Mouse (Mus musculus) spleen, postnatal 14 days (tissue): ENCODE results near the gene Dyrk1b.
"Not testable (repeated sequence)": the region's sequence is repeated elsewhere in the genome, so short reads cannot be mapped to it uniquely, and the experiment has no call there.

Experiments used
- DNase-seq, 2 experiments: peaks; one replicate each; pipeline ENCODE4 v3.0.0; 2021 to 2022; ENCODE audit warnings: low spot score in 2 of 2

Gene Dyrk1b

DNA sequence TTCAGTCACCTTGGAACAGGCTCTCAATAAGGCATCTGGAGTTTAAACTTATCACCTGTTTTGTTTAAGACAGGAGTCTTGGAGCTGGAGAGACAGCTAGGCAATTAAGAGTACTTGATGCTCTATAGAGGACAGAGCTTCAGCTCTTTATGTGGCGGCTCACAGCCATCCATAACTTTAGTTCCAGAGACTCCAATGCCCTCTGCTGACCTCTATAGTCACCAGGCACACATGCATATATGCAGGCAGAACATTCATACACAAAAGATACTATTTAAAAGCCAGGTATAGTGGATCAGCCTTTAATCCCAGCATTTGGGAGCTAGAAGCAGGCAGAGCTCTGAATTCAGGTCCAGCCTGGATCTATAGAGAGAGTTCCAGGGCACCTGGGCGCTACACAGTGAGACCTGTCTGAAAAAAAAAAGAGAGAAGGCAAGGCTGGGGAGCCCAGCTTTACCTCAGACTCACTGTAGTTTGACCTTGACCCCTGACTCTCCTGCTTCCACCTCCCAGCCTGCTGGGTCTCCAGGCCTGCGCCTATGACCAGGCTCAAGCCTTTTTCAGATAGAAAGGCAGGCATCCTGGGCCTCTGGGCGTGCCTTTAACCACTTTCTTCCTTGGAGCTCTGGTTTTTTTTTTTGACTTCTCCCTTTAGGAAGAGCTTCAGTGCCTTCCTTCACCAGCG lies 16.3 kb downstream of the Dyrk1b start:
- DNase-seq = no peak

DNA sequence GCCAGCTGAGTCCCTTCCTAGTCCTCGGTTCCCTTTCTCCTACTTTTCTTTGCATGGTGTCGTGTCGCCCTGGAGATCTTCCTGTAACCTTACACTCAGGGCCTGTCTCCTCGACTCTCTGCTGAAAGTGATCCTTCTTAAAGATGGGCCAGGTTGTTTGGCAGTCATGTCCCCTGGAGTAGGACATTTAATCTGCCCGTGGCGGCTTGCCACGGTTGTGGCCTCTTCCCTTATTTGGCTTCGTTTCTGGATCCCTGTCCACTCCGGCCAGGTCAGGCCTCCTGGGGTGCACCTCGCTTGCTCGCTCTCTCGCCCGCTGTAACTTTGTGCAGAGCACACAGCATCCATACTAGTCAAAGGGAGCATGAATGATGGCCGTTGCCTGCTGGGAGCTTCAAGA lies 17.3 kb downstream of the Dyrk1b start:
- no peak for DNase-seq

DNA sequence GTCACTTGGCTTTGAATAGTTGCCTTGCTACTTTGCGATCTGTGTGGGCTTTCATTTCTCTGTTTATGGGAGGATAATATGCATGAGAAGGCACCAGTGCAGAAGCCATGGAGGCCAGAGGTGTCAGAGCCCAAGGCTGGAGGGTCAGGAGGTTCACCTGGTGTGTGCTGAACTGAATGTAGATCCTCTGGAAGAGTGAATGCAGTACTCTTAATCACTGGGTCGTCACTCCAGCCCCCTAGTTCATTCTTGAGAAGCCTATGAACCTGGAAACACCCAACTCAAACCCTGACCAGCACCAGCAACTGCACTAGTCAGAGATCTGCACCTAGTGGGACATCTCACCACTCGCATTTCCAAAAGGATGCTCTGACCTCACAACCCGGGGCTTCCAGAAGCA lies 19.8 kb downstream of the Dyrk1b start:
- DNase-seq = no peak

DNA sequence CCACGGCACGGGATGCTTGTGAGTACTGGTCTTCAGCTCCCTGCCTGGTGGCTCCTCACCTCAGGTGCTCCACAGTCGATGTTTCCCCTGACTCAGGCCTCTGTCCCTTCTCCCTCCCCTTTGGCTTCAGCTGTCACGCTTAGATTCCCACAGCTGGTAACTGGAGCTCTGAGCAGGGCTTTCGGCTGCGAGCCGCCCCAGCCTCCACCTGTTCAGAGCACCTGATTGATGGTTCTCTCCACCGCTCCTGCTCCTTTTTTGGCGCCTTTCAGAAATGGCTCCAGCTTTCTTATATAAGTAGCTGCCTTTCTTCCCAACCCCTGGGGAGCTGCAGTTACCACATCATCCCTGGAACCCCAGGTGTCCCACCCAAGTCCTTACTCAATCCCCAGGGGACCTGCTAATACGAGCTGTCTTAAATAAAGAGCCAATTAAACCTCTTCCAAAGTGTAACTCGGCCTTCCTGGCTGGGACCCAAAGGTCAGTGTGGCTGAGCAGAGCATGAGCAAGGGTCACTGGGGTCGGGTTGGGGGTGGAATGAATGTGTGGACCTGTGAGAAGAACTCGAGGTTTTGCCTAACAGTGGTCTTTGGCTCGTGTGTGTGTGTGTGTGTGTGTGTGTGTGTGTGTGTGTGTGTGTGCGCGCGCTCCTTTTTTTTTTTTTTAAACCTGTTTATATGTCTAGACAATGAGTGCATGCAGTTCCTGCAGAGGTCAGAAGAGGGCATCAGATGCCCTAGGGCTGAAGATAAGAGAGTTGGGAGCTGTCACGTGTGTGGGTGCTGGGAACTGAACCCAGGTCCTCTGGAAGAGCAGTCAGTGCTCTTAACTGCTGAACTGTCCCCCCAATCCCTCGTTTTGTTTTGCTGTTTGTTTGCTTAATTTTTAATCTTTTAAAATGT lies 24.2 kb downstream of the Dyrk1b start:
- no peak for DNase-seq

DNA sequence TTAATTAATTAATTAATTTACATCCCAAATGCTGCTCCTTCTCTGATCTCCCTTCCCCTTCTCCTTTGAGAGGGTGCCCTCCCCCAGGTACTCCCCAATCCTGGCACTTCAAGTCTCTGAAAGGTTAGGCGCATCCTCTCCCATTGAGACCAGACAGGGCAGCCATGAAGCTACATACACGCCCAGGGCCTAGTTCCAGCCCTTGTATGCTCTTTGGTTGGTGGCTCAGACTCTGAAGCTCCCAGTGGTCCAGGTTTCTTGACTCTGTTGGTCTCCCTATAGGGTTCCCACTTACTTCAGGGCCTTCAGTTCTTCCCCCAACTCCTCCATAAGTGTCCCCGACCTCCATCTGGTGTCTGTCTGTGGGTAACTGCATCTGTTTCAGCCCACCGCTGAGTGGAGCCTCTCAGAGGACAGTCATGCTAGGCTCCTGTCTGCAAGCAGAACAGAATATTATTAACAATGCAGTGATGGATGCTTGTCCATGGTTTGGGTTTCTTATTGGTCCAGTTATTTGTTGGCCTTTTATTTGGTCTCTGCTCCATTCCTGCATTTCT lies 26.9 kb downstream of the Dyrk1b start:
- DNase-seq = no peak

DNA sequence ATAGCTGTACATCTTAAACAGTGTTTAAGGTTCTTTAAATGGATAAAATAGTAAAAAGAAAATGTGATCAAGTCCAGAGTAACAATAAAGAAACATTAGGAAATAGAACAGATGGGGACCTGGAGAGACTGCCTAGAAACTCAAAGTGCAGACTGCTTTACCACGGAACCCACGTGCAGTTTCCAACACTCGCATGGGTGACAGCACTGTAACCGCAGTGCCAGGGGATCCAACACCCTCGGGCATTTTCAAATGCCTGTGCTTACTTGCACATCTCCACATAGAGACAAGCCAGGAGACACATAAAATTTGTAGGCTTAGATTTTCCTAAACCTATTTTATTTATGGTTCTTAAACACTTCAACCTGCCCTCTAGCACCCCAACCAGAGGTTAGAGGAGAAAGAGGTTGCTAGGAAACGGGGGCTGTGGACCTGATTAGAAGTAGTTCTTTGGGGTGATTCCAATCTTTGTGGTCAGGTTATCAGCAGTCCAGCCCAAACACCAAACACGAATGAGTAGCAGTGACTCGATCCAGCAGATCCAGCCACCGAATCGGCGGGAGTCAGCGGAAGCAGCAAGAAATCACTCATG lies 29.2 kb downstream of the Dyrk1b start:
- DNase-seq = no peak

DNA sequence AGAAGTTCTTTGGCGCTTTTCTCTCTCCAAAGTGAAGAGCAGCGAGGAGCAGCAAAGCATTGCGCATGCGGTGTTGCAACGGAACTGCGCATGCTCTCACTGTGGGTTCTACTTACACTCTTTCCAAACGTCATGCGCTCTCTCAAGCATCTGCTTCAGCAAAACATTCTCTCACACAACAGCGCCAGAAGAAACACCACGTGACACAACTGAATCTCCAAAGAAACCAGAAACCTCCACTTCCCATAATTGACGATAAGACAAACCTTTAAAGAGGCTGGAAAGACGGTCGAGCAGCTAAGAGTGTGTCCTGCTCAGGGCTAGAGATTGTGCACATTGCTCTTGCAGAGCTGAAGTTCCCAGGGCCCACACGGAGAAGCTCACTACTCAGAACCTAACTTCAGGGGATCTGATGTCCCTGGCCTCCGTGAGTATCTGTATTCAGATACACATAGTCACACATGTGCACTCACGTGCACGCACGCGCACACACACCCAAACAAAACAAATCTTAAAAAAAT lies 29.8 kb downstream of the Dyrk1b start:
- DNase-seq = no peak

DNA sequence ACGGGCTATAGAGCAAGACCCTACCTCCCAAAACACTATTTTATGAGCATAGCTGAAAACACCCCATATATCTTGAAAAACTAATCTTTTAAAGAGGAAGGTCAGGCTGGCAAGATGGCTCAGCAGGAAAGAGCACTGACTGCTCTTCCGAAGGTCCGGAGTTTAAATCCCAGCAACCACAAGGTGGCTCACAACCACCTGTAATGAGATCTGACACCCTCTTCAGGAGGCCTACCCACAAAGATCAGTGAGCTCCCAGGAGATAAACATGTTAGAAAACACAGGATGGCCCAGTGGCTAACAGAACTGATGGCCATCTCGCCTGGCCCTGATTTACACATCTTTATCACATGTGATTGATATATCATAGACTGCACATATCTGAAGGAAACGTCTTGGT lies 31.5 kb downstream of the Dyrk1b start:
- no peak for DNase-seq

DNA sequence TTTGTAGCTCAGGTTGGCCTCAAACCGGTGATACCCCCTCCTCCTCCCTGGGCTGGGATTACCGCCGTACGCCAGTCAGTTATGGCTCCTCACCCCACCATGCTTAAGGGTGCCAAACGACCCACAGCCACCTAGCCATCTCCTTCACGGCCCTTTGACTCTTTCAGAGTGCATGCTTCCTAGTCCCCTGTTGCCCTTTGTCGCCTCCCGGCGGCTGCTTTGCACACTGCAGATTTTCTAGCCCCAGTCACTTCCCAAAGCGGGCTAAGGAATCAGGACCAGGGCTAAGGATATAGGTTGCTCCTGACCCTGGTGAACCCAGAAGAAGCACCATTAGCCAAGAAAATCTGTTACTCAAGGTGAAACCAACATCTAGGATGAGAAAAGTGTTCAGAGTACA lies 34.9 kb downstream of the Dyrk1b start:
- peak in 1 of 2 experiments; percentile 43 for DNase-seq

DNA sequence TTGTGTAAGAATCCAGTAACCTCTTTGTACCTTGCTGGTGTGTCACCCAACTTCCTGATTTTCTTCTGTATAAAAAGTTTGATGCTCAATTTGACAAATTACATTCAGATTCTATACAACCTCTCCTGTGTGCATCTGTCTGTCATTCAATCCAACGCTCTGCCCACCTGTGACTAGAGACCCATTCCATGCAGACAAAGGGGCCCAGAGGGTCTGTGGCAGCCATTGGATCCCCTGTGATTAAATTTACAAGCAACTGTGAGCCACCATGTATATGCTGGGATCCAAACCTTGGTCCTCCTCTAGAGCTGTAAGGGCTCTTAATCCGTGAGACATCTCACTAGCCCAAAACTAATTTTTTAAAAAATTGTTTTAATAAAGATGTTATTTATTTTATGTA lies 36.7 kb downstream of the Dyrk1b start:
- DNase-seq = not testable (repeated sequence)

DNA sequence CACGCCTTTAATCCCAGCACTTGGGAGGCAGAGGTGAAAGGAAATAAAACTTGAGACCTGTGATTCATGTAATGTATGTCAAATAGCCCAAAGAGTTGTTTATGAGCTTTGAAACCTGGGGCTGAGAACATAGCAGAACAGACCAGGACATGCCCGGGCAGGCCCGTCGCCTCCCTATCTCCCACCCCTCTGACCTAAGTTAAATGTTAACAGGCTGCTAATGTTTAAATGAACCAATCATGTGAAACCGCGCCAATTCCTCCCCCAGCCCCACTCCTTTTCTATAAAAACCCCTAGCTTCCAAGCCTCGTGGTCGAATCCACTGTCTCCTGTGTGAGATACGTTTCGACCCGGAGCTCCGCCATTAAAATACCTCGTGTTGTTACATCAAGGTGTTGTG lies 38.5 kb downstream of the Dyrk1b start:
- DNase-seq = not testable (repeated sequence)

DNA sequence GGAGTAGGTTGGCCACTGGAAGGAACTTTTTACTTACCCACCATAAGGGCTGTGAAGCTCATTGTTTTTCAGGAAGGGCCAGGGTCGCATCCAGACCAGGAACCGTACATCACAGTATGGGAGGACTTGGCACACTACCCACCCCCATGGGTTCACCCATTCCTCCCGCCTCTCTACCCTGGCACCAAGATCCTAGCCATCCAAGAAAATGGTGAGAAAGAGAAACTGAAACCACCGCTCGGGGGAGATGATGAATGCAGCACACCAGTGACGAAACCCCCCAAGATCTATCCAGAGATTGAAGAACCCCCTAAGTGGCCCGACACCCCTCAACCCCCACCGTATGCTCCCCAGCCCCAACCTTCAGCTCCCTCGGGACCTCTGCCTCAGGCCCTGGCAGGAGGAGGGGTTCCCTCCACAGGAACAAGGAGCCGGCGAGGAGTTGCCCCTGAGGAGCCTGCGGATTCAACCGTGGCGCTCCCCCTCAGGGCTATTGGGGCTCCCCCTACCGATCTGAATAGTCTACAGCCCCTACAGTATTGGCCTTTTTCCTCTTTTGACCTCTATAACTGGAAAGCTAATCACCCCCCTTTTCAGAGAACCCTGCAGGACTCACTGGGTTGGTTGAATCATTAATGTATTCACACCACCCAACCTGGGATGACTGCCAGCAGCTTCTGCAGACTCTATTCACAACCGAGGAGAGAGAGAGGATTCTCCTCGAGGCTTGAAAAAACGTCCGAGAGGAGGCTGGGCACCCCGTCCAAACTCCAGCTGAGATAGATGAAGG lies 39.9 kb downstream of the Dyrk1b start:
- not testable (repeated sequence) for DNase-seq

DNA sequence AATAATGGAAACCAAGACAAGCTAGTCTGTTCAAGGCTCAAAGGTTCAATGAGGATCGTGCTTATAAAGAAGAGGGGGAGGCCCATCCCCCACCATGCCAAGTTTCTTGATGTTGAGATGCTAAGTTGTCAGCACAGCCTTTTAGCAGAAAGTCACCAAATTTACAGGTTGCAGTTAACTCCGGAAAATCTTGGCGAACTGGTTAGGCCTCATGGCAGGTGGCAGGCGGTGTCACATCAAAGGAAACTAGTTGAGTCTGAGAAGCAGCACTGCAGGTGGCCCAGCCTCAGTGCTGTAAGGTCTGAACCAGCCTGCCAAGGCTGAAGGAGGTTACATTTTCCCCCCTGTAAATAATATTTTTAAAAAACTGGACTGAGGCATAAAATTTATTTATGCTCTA lies 47.6 kb downstream of the Dyrk1b start:
- not testable (repeated sequence) for DNase-seq

DNA sequence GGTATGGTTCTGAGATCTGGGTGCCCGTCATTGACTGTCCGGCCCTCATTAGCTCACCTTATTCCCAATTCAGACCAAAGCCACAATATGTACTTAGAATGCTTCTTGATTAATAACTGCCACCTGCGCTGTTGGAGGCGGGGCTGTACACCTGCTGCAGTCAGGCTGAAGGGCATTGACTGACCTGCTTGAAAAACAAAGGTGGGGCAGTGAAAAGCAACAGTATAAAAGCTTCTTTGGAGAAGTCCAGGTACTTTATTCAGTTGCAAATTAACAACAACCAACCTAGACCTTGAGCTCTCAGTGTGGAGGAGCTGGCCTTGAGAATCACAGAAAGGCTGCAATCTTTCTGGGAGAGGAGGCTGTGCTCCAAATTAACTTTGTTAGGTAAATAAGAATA lies 48.2 kb downstream of the Dyrk1b start:
- DNase-seq = not testable (repeated sequence)
